Mouse (Mus musculus) CH12.LX (cell line): ENCODE measurements around the gene Efna1.

Source experiments
- POLR2A ChIP-seq: IDR thresholded peaks from 2 replicates; pipeline ENCODE4 v1.6.1; 2011; ENCODE audit warnings: low read depth, mild to moderate bottlenecking, improper control_type of control experiment, low read length
- TCF12 ChIP-seq: IDR thresholded peaks from 2 replicates; pipeline ENCODE4 v1.6.1; 2014; ENCODE audit warnings: low read depth, mild to moderate bottlenecking, inconsistent platforms, low read length, improper control_type of control experiment
- USF1 ChIP-seq: IDR thresholded peaks from 2 replicates; pipeline ENCODE4 v1.6.1; 2014; ENCODE audit warnings: low read depth, mild to moderate bottlenecking, inconsistent platforms, low read length, improper control_type of control experiment

DNA sequence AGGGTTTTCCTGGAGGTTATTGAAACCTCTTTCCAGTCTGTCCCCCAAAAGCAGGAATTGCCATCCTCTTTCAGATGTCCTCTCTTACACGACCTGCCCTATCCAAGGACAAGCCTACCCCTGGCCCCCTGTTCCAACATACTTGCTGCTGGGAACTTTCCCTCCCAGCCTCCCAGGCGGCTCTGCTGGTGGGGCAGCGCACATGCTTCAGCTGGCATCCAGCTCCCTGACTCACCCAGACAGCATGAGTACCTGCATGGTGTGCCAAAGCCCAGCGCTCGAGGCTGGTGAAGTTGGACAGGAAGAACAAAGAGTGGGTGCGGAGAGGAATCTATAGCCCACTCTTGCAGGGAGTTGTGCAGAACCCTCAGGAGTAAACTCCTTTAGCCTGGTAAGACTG, 10.1 kb downstream of the Efna1 start:
- TF ChIP-seq POLR2A (no peak), TCF12 (no peak), USF1 (no peak)
